In genomic region chr11:70334477-70334876, GRCm38 (mm10) we compare ENCODE assay signal across 8 mouse cellular contexts. TPM values are rescaled to one million over a fixed set of nuclear protein-coding genes. Genes with fewer than 3 reads are reported as not detected.
DNase-seq lines count a peak whose midpoint lies in the region; ATAC-seq and TF ChIP-seq lines count a peak whose summit lies in the region.

No protein-coding gene starts in this region.

- no peaks in the 10 kb centered on the region for H3K36me3 ChIP-seq in midbrain, embryonic 10.5 days
- no peaks in the 10 kb centered on the region for H3K36me3 ChIP-seq in midbrain, embryonic 16.5 days (ENCODE audit: control insufficient read depth, insufficient read depth, low read length)
- H3K36me3 ChIP-seq in liver, postnatal 0 days (replicated peaks; ENCODE audit: insufficient read depth, low read length), result no peaks in the 10 kb centered on the region

- peak; percentile 75 for TF ChIP-seq CTCF in liver, postnatal 0 days (IDR thresholded peaks at IDR 0.05; ENCODE audit: low read depth)

- no peak for ATAC-seq in midbrain, embryonic 16.5 days
- ATAC-seq in liver, postnatal 0 days, result no peak
- no peak for ATAC-seq in erythroid progenitor cell, adult 5-6 weeks (replicated peaks; ENCODE audit: low FRiP score, poor library complexity, severe bottlenecking)

- H3K4me1 ChIP-seq in midbrain, embryonic 10.5 days, result no peaks in the 10 kb centered on the region
- no peaks in the 10 kb centered on the region for H3K4me1 ChIP-seq in midbrain, embryonic 16.5 days (ENCODE audit: control insufficient read depth, insufficient read depth, low read length)
- no peaks in the 10 kb centered on the region for H3K4me1 ChIP-seq in liver, postnatal 0 days (ENCODE audit: insufficient read depth)

- DNase-seq in midbrain, embryonic 10.5 days (ENCODE audit: low spot score), result peak; percentile 50
- DNase-seq in adrenal gland, adult (ENCODE audit: inconsistent age in 2 of 2, low spot score in 1 of 2), result peak; percentile 49 to 85
- DNase-seq in embryo, embryonic 10 days (ENCODE audit: low spot score), result peak; percentile 60
- peak; percentile 70 for DNase-seq in kidney, adult 9 months
- peak; percentile 76 for DNase-seq in liver, postnatal 0 days
- peak; percentile 58 to 84 for DNase-seq in right cerebral cortex, postnatal 10 days (ENCODE audit: low spot score in 2 of 2)

- no peaks in the 10 kb centered on the region for H3K27me3 ChIP-seq in midbrain, embryonic 10.5 days (ENCODE audit: low read depth, poor library complexity, severe bottlenecking)
- H3K27me3 ChIP-seq in midbrain, embryonic 16.5 days (ENCODE audit: control insufficient read depth, insufficient read depth, low read depth, low read length), result no peaks in the 10 kb centered on the region
- H3K27me3 ChIP-seq in liver, postnatal 0 days (ENCODE audit: insufficient read depth, low read length), result no peaks in the 10 kb centered on the region

- no peak overlapping the region for H3K4me2 ChIP-seq in midbrain, embryonic 16.5 days (ENCODE audit: low read length)
- no peak overlapping the region for H3K4me2 ChIP-seq in liver, postnatal 0 days (ENCODE audit: low read depth, low read length)

- no peak for TF ChIP-seq EP300 in liver, postnatal 0 days (IDR thresholded peaks at IDR 0.05; ENCODE audit: low read depth)

- 41% methylated on average over 4 of the region's 4 CpGs for WGBS in midbrain, embryonic 10.5 days
- 32% methylated on average over 4 of the region's 4 CpGs for WGBS in midbrain, embryonic 16.5 days
- 28% methylated on average over 4 of the region's 4 CpGs for WGBS in liver, postnatal 0 days (ENCODE audit: insufficient replicate concordance)

- H3K4me3 ChIP-seq in midbrain, embryonic 10.5 days, result no peak overlapping the region
- no peak overlapping the region for H3K4me3 ChIP-seq in midbrain, embryonic 16.5 days (ENCODE audit: low read depth, low read length)
- H3K4me3 ChIP-seq in liver, postnatal 0 days (ENCODE audit: low read depth, low read length), result no peak overlapping the region

- no peak overlapping the region for H3K27ac ChIP-seq in midbrain, embryonic 10.5 days (replicated peaks)
- no peak overlapping the region for H3K27ac ChIP-seq in midbrain, embryonic 16.5 days (ENCODE audit: low read length)
- no peak overlapping the region for H3K27ac ChIP-seq in liver, postnatal 0 days (ENCODE audit: low read depth)

- no peak overlapping the region for H3K9ac ChIP-seq in midbrain, embryonic 16.5 days (ENCODE audit: low read depth, low read length)
- no peak overlapping the region for H3K9ac ChIP-seq in liver, postnatal 0 days (replicated peaks)

- no peaks in the 10 kb centered on the region for H3K9me3 ChIP-seq in midbrain, embryonic 10.5 days (replicated peaks)
- H3K9me3 ChIP-seq in midbrain, embryonic 16.5 days (replicated peaks; ENCODE audit: control insufficient read depth, low read length, poor library complexity, severe bottlenecking), result no peaks in the 10 kb centered on the region
- H3K9me3 ChIP-seq in liver, postnatal 0 days (ENCODE audit: low read length), result no peaks in the 10 kb centered on the region

RNA-seq across cellular contexts. Expression of gene Alox12e, which starts 12.0 kb away (rescaled TPM):
- polyA plus RNA-seq in midbrain, embryonic 10.5 days (2016; fragmentation: Nextera tagmentation; extraction: Ambion mirVana), result not detected in 2 replicates
- not detected in 2 replicates for polyA plus RNA-seq in midbrain, embryonic 16.5 days (2015; fragmentation: Nextera tagmentation; extraction: Ambion mirVana)
- polyA plus RNA-seq in liver, postnatal 0 days (2015; fragmentation: Nextera tagmentation; extraction: Ambion mirVana), result 0.08 TPM in 1 of 2 replicates, not detected in the other
- 0.42 TPM in 1 of 2 replicates, not detected in the other for total RNA-seq in erythroid progenitor cell, adult 5-6 weeks (2015; ENCODE audit: low replicate concordance)
- not detected in 2 replicates for total RNA-seq in erythroid progenitor cell, adult 5-6 weeks (2017; ENCODE audit: low replicate concordance)

RNA-seq across cellular contexts. Expression of gene Alox15, which starts 17.4 kb away (rescaled TPM):
- polyA plus RNA-seq in midbrain, embryonic 10.5 days (2016; fragmentation: Nextera tagmentation; extraction: Ambion mirVana), result 0.26 TPM in 1 of 2 replicates, not detected in the other
- 0.09 and 0.18 TPM in 2 replicates for polyA plus RNA-seq in midbrain, embryonic 16.5 days (2015; fragmentation: Nextera tagmentation; extraction: Ambion mirVana)
- polyA plus RNA-seq in liver, postnatal 0 days (2015; fragmentation: Nextera tagmentation; extraction: Ambion mirVana), result 0.49 and 0.56 TPM in 2 replicates
- total RNA-seq in erythroid progenitor cell, adult 5-6 weeks (2015; ENCODE audit: low replicate concordance), result 5.4 and 17.6 TPM in 2 replicates
- total RNA-seq in erythroid progenitor cell, adult 5-6 weeks (2017; ENCODE audit: low replicate concordance), result 3.6 and 5.7 TPM in 2 replicates
